ENCODE assay signal across 26 mouse cellular contexts in genomic region chr19:12831559-12831958, GRCm38 (mm10). TPM values are rescaled to one million over a fixed set of nuclear protein-coding genes. Genes with fewer than 3 reads are reported as not detected.
"Had no signal": no experiment of that assay in that cellular context is flagged by ENCODE, and none has a peak within 500 bp of the region (broad histone marks: within the 10 kb centered on the region; RNA-seq: fewer than 3 reads in every experiment).

No protein-coding gene starts in this region.

- H3K27me3 ChIP-seq: liver, embryonic 15.5 days; lung, embryonic 15.5 days; neural tube, embryonic 13.5 days; neural tube, embryonic 15.5 days had no signal

- H3K4me2 ChIP-seq: liver, embryonic 15.5 days; lung, embryonic 15.5 days; midbrain, embryonic 11.5 days; neural tube, embryonic 13.5 days; neural tube, embryonic 15.5 days had no signal

- H3K9ac ChIP-seq: liver, embryonic 15.5 days; liver, postnatal 0 days; lung, embryonic 15.5 days; neural tube, embryonic 13.5 days; neural tube, embryonic 15.5 days had no signal

- H3K27ac ChIP-seq: liver, embryonic 15.5 days; lung, embryonic 15.5 days; neural tube, embryonic 13.5 days; neural tube, embryonic 15.5 days had no signal

- H3K36me3 ChIP-seq: liver, embryonic 15.5 days; lung, embryonic 15.5 days; neural tube, embryonic 13.5 days; neural tube, embryonic 15.5 days had no signal

- DNase-seq: liver, postnatal 0 days; lung, adult 2 months; lung, postnatal 14 days; lung, postnatal 36 days; midbrain, embryonic 14.5 days; right cerebral cortex, postnatal 14 days; right cerebral cortex, postnatal 4 days; spleen, adult 18-20 months; thymus, adult 18-20 months; thymus, postnatal 14 days; thymus, postnatal 36 days had no signal

- H3K9me3 ChIP-seq: liver, embryonic 15.5 days; lung, embryonic 15.5 days; neural tube, embryonic 13.5 days; neural tube, embryonic 15.5 days had no signal

- ATAC-seq: liver, postnatal 0 days; lung, postnatal 0 days; midbrain, embryonic 16.5 days had no signal

- H3K4me1 ChIP-seq: lung, embryonic 15.5 days; neural tube, embryonic 13.5 days; neural tube, embryonic 15.5 days had no signal

- H3K4me3 ChIP-seq: liver, embryonic 15.5 days; lung, embryonic 15.5 days; myocyte; neural tube, embryonic 13.5 days; neural tube, embryonic 15.5 days had no signal

RNA-seq across cellular contexts. Expression of gene Gm5244, which starts 14.9 kb away (rescaled TPM):
- total RNA-seq: megakaryocyte, adult 5-6 weeks; megakaryocyte-erythroid progenitor cell, adult 5-6 weeks had no signal
- polyA plus RNA-seq: liver, embryonic 15.5 days; liver, postnatal 0 days; lung, adult 2 months; lung, embryonic 15.5 days; lung, postnatal 0 days; midbrain, embryonic 11.5 days; midbrain, embryonic 14.5 days; midbrain, embryonic 16.5 days; myocyte; neural tube, embryonic 11.5 days; neural tube, embryonic 13.5 days; neural tube, embryonic 15.5 days; small intestine, adult 2 months; stomach, embryonic 14.5 days; stomach, embryonic 16.5 days; thymus, postnatal 0 days had no signal

RNA-seq across cellular contexts. Expression of gene Olfr1444, which starts 25.5 kb away (rescaled TPM):
- total RNA-seq: megakaryocyte-erythroid progenitor cell, adult 5-6 weeks had no signal
- polyA plus RNA-seq: liver, embryonic 15.5 days; liver, postnatal 0 days; lung, adult 2 months; lung, embryonic 15.5 days; lung, postnatal 0 days; midbrain, embryonic 11.5 days; midbrain, embryonic 14.5 days; midbrain, embryonic 16.5 days; myocyte; neural tube, embryonic 11.5 days; neural tube, embryonic 13.5 days; neural tube, embryonic 15.5 days; small intestine, adult 2 months; stomach, embryonic 14.5 days; stomach, embryonic 16.5 days had no signal

RNA-seq across cellular contexts. Expression of gene Olfr1445, which starts 52.1 kb away (rescaled TPM):
- total RNA-seq: megakaryocyte, adult 5-6 weeks; megakaryocyte-erythroid progenitor cell, adult 5-6 weeks had no signal
- polyA plus RNA-seq: liver, embryonic 15.5 days; liver, postnatal 0 days; lung, adult 2 months; lung, embryonic 15.5 days; lung, postnatal 0 days; midbrain, embryonic 11.5 days; midbrain, embryonic 14.5 days; midbrain, embryonic 16.5 days; myocyte; neural tube, embryonic 11.5 days; neural tube, embryonic 13.5 days; neural tube, embryonic 15.5 days; small intestine, adult 2 months; stomach, embryonic 14.5 days; stomach, embryonic 16.5 days; thymus, postnatal 0 days had no signal
